Mouse (Mus musculus) MEL (cell line): ENCODE measurements at regions not wholly inside any gene's neighbourhood (a gene's known extent, or its start where the extent isn't known, plus 50 kb on each side); places are given as distances from the start of the nearest gene placed in this dataset.

Experiments used
- CTCF ChIP-seq, 3 experiments: IDR thresholded peaks in 2 of 3; conservative IDR thresholded peaks in 1 of 3; 2 replicates each; pipeline ENCODE4 v1.5.1; 2011 to 2012; ENCODE audit warnings: low read length in 3 of 3, low read depth in 2 of 3, mild to moderate bottlenecking in 2 of 3, improper control_type of control experiment in 1 of 3, inconsistent platforms in 1 of 3, mixed read lengths in 1 of 3, moderate library complexity in 1 of 3; ENCODE audit not compliant: control insufficient read depth in 1 of 3, insufficient read depth in 1 of 3, poor library complexity in 1 of 3, severe bottlenecking in 1 of 3
- E2F4 ChIP-seq: IDR thresholded peaks from 2 replicates; pipeline ENCODE4 v1.6.1; 2011; ENCODE audit warnings: low read depth, low read length, improper control_type of control experiment, borderline replicate concordance
- GABPA ChIP-seq: IDR thresholded peaks from 2 replicates; pipeline ENCODE4 v1.6.1; 2012; ENCODE audit warnings: low read depth, mild to moderate bottlenecking, inconsistent platforms, low read length, improper control_type of control experiment, moderate library complexity
- POLR2A ChIP-seq, 2 experiments: IDR thresholded peaks; 2 replicates each; pipeline ENCODE4 v1.6.1; 2011 to 2012; ENCODE audit warnings: low read length in 2 of 2, mild to moderate bottlenecking in 2 of 2, control low read depth in 1 of 2, improper control_type of control experiment in 1 of 2, low read depth in 1 of 2, moderate library complexity in 1 of 2; ENCODE audit not compliant: control insufficient read depth in 1 of 2, insufficient read depth in 1 of 2, poor library complexity in 1 of 2
- SMC3 ChIP-seq: IDR thresholded peaks from 2 replicates; pipeline ENCODE4 v1.6.1; 2011; ENCODE audit warnings: low read depth, low read length, improper control_type of control experiment
- TCF12 ChIP-seq: IDR thresholded peaks from 2 replicates; pipeline ENCODE4 v1.6.1; 2014; ENCODE audit warnings: low read depth, mild to moderate bottlenecking, inconsistent platforms, low read length, improper control_type of control experiment, moderate library complexity
- USF1 ChIP-seq: IDR thresholded peaks from 2 replicates; pipeline ENCODE4 v1.6.1; 2014; ENCODE audit warnings: low read depth, mild to moderate bottlenecking, inconsistent platforms, low read length, improper control_type of control experiment, moderate library complexity

GRCm38 (mm10) chr13:112131191-112131590, 157.1 kb upstream of the Ankrd55 start:
- TF ChIP-seq CTCF (IDR thresholded peaks at IDR 0.05 in 2 of 3, conservative IDR thresholded peaks at IDR 0.05 in 1 of 3; ENCODE audit: control insufficient read depth in 1 of 3, insufficient read depth in 1 of 3, low read depth in 2 of 3, low read length in 3 of 3, poor library complexity in 1 of 3, severe bottlenecking in 1 of 3): no peak
- no peak for TF ChIP-seq SMC3
- no peak for TF ChIP-seq GABPA
- TF ChIP-seq E2F4: no peak
- TF ChIP-seq USF1: no peak
- no peak for TF ChIP-seq TCF12
- TF ChIP-seq POLR2A (IDR thresholded peaks at IDR 0.05; ENCODE audit: control insufficient read depth in 1 of 2, insufficient read depth in 1 of 2, low read depth in 1 of 2, low read length in 2 of 2, poor library complexity in 1 of 2): no peak
